Mouse (Mus musculus): Measurements from ENCODE around the gene Llgl2. TPM values are rescaled to one million over a fixed set of nuclear protein-coding genes. Genes with fewer than 3 reads are reported as not detected.

The Llgl2 gene
- total RNA-seq, 2 experiments from 2014 or later = 15.1 to 21.5 TPM

GRCm38 (mm10) chr11:115807971-115808370 lies 15.9 kb upstream of the Llgl2 start:
- no peak for DNase-seq (ENCODE audit: low spot score)

GRCm38 (mm10) chr11:115808696-115809310 lies 15.0 kb upstream of the Llgl2 start:
- DNase-seq (ENCODE audit: low spot score) = no peak
- intact Hi-C loops (cut with DNase I) = loop anchor here (1.0 kb wide), 1 partner anchor 30 kb away; no protein-coding TSS in a partner anchor

More at GRCm38 (mm10) chr11:115807971-115808370, 15.9 kb upstream of the Llgl2 start:
- intact Hi-C loops (cut with DNase I) = no loop called here

GRCm38 (mm10) chr11:115809311-115809781 lies 14.5 kb upstream of the Llgl2 start:
- intact Hi-C loops (cut with DNase I) = loop anchor here (1.0 kb wide), 1 partner anchor 30 kb away; no protein-coding TSS in a partner anchor
- peak; percentile 67 for DNase-seq (ENCODE audit: low spot score)

- peak; percentile 58 for DNase-seq (ENCODE audit: low spot score)
- intact Hi-C loops (cut with DNase I) = loop anchor here (5.0 kb wide), 1 partner anchor 43 kb away; the partner anchor contains the start of gene Tmem94
Measured at GRCm38 (mm10) chr11:115810377-115810776, 13.5 kb upstream of the Llgl2 start.

GRCm38 (mm10) chr11:115811381-115812093 lies 12.3 kb upstream of the Llgl2 start:
- intact Hi-C loops (cut with DNase I) = loop anchor here (5.0 kb wide), 1 partner anchor 44 kb away; the partner anchor contains the start of gene Tmem94
- DNase-seq (ENCODE audit: low spot score) = no peak

GRCm38 (mm10) chr11:115812095-115812494 lies 11.8 kb upstream of the Llgl2 start:
- peak; percentile 59 for DNase-seq (ENCODE audit: low spot score)
- intact Hi-C loops (cut with DNase I) = loop anchor here (5.0 kb wide), 1 partner anchor 45 kb away; the partner anchor contains the start of gene Tmem94

- DNase-seq (ENCODE audit: low spot score) = no peak
- intact Hi-C loops (cut with DNase I) = loop anchor here (5.0 kb wide), 1 partner anchor 45 kb away; the partner anchor contains the start of gene Tmem94
Measured at GRCm38 (mm10) chr11:115812533-115813420, 11.1 kb upstream of the Llgl2 start.

- intact Hi-C loops (cut with DNase I) = loop anchor here (1.0 to 5.0 kb wide), 3 partner anchors 46 to 167 kb away; partner anchors contain the start of gene Tmem94
- DNase-seq (ENCODE audit: low spot score) = peak; percentile 90
Measured at GRCm38 (mm10) chr11:115813507-115814296, 10.1 kb upstream of the Llgl2 start, which contains the start of gene Caskin2. Gene Caskin2 (minus strand): TSS chr11:115813639.

GRCm38 (mm10) chr11:115814605-115815450 lies 9.0 kb upstream of the Llgl2 start, which contains the start of gene Tsen54:
Gene Tsen54 (plus strand): TSS chr11:115814724.
- intact Hi-C loops (cut with DNase I) = loop anchor here (1.0 to 5.0 kb wide), 3 partner anchors 48 to 168 kb away; partner anchors contain the start of gene Tmem94

GRCm38 (mm10) chr11:115817331-115817730 lies 6.5 kb upstream of the Llgl2 start:
- DNase-seq (ENCODE audit: low spot score) = no peak
- intact Hi-C loops (cut with DNase I) = no loop called here

More at GRCm38 (mm10) chr11:115814605-115815450, 9.0 kb upstream of the Llgl2 start, which contains the start of gene Tsen54:
- DNase-seq (ENCODE audit: low spot score) = peak; percentile 68

GRCm38 (mm10) chr11:115819915-115820623 lies 3.8 kb upstream of the Llgl2 start:
- DNase-seq (ENCODE audit: low spot score) = no peak
- intact Hi-C loops (cut with DNase I) = no loop called here

GRCm38 (mm10) chr11:115821001-115821400 lies 2.8 kb upstream of the Llgl2 start:
- no peak for DNase-seq (ENCODE audit: low spot score)
- intact Hi-C loops (cut with DNase I) = no loop called here

GRCm38 (mm10) chr11:115824813-115825212 lies 964 bp downstream of the Llgl2 start:
- no peak for DNase-seq (ENCODE audit: low spot score)
- intact Hi-C loops (cut with DNase I) = no loop called here

GRCm38 (mm10) chr11:115826487-115826886 lies 2.6 kb downstream of the Llgl2 start:
- DNase-seq (ENCODE audit: low spot score) = no peak
- intact Hi-C loops (cut with DNase I) = loop anchor here (2.0 kb wide), 1 partner anchor 32 kb away; the partner anchor contains the start of gene Myo15b

GRCm38 (mm10) chr11:115827624-115828023 lies 3.8 kb downstream of the Llgl2 start:
- intact Hi-C loops (cut with DNase I) = loop anchor here (2.0 kb wide), 1 partner anchor 31 kb away; the partner anchor contains the start of gene Myo15b
- no peak for DNase-seq (ENCODE audit: low spot score)

- DNase-seq (ENCODE audit: low spot score) = no peak
Measured at GRCm38 (mm10) chr11:115829036-115829435, 5.2 kb downstream of the Llgl2 start.

More at GRCm38 (mm10) chr11:115829036-115829435, 5.2 kb downstream of the Llgl2 start:
- intact Hi-C loops (cut with DNase I) = no loop called here
